Mouse (Mus musculus) MEL (cell line): Measurements from ENCODE around the gene Psmb10.

Experiments used
- CHD1 ChIP-seq: IDR thresholded peaks from 2 replicates; pipeline ENCODE4 v1.6.1; 2012; ENCODE audit warnings: low read depth, mild to moderate bottlenecking, inconsistent platforms, low read length, improper control_type of control experiment
- CTCF ChIP-seq, 3 experiments: IDR thresholded peaks in 2 of 3; conservative IDR thresholded peaks in 1 of 3; 2 replicates each; pipeline ENCODE4 v1.5.1; 2011 to 2012; ENCODE audit warnings: low read length in 3 of 3, low read depth in 2 of 3, mild to moderate bottlenecking in 2 of 3, improper control_type of control experiment in 1 of 3, inconsistent platforms in 1 of 3, mixed read lengths in 1 of 3, moderate library complexity in 1 of 3; ENCODE audit not compliant: control insufficient read depth in 1 of 3, insufficient read depth in 1 of 3, poor library complexity in 1 of 3, severe bottlenecking in 1 of 3
- E2F4 ChIP-seq: IDR thresholded peaks from 2 replicates; pipeline ENCODE4 v1.6.1; 2011; ENCODE audit warnings: low read depth, low read length, improper control_type of control experiment, borderline replicate concordance
- ELF1 ChIP-seq: IDR thresholded peaks from 2 replicates; pipeline ENCODE4 v1.6.1; 2014; ENCODE audit warnings: low read depth, mild to moderate bottlenecking, inconsistent platforms, low read length, improper control_type of control experiment, moderate library complexity
- EP300 ChIP-seq, 2 experiments: IDR thresholded peaks; 2 replicates each; pipeline ENCODE4 v1.6.1; 2011; ENCODE audit warnings: improper control_type of control experiment in 2 of 2, low read length in 2 of 2, low read depth in 1 of 2, mild to moderate bottlenecking in 1 of 2
- GATA1 ChIP-seq: IDR thresholded peaks from 2 replicates; pipeline ENCODE4 v1.6.1; 2011; ENCODE audit warnings: low read depth, low read length, improper control_type of control experiment
- JUND ChIP-seq: IDR thresholded peaks from 2 replicates; pipeline ENCODE4 v1.6.1; 2011; ENCODE audit warnings: low read depth, mild to moderate bottlenecking, improper control_type of control experiment, low read length
- MAFK ChIP-seq: IDR thresholded peaks from 2 replicates; pipeline ENCODE4 v1.6.1; 2011; ENCODE audit warnings: low read depth, mild to moderate bottlenecking, low read length, improper control_type of control experiment, borderline replicate concordance
- POLR2A ChIP-seq, 2 experiments: IDR thresholded peaks; 2 replicates each; pipeline ENCODE4 v1.6.1; 2011 to 2012; ENCODE audit warnings: low read length in 2 of 2, mild to moderate bottlenecking in 2 of 2, control low read depth in 1 of 2, improper control_type of control experiment in 1 of 2, low read depth in 1 of 2, moderate library complexity in 1 of 2; ENCODE audit not compliant: control insufficient read depth in 1 of 2, insufficient read depth in 1 of 2, poor library complexity in 1 of 2
- POLR2AphosphoS2 ChIP-seq: IDR thresholded peaks from 2 replicates; pipeline ENCODE4 v1.6.1; 2011; ENCODE audit warnings: low read length, improper control_type of control experiment
- SIN3A ChIP-seq: IDR thresholded peaks from 2 replicates; pipeline ENCODE4 v1.6.1; 2012; ENCODE audit warnings: low read length, improper control_type of control experiment, inconsistent platforms
- SMC3 ChIP-seq: IDR thresholded peaks from 2 replicates; pipeline ENCODE4 v1.6.1; 2011; ENCODE audit warnings: low read depth, low read length, improper control_type of control experiment
- UBTF ChIP-seq: IDR thresholded peaks from 2 replicates; pipeline ENCODE4 v1.6.1; 2012; ENCODE audit warnings: low read depth, mild to moderate bottlenecking, inconsistent platforms, low read length, improper control_type of control experiment, moderate library complexity, borderline replicate concordance; ENCODE audit not compliant: insufficient read depth

GRCm38 (mm10) chr8:105971019-105971720 is 32.9 kb upstream of the Psmb10 start:
- no peak for TF ChIP-seq JUND
- TF ChIP-seq POLR2A (IDR thresholded peaks at IDR 0.05; ENCODE audit: control insufficient read depth in 1 of 2, insufficient read depth in 1 of 2, low read depth in 1 of 2, low read length in 2 of 2, poor library complexity in 1 of 2), result no peak
- no peak for TF ChIP-seq EP300 (IDR thresholded peaks at IDR 0.05; ENCODE audit: low read depth in 1 of 2, low read length in 2 of 2)
- no peak for TF ChIP-seq MAFK
- TF ChIP-seq GATA1, result no peak
- TF ChIP-seq CTCF (IDR thresholded peaks at IDR 0.05 in 2 of 3, conservative IDR thresholded peaks at IDR 0.05 in 1 of 3; ENCODE audit: control insufficient read depth in 1 of 3, insufficient read depth in 1 of 3, low read depth in 2 of 3, low read length in 3 of 3, poor library complexity in 1 of 3, severe bottlenecking in 1 of 3), result no peak
- no peak for TF ChIP-seq POLR2AphosphoS2
- TF ChIP-seq UBTF, result no peak
- TF ChIP-seq SMC3, result no peak
- no peak for TF ChIP-seq ELF1
- no peak for TF ChIP-seq CHD1
- TF ChIP-seq E2F4, result no peak
- no peak for TF ChIP-seq SIN3A
